Mouse (Mus musculus): ENCODE measurements around the gene Mrgprg. TPM values are rescaled to one million over a fixed set of nuclear protein-coding genes. Genes with fewer than 3 reads are reported as not detected.

The Mrgprg gene
- total RNA-seq, 2 experiments from 2014 or later = not detected

DNA sequence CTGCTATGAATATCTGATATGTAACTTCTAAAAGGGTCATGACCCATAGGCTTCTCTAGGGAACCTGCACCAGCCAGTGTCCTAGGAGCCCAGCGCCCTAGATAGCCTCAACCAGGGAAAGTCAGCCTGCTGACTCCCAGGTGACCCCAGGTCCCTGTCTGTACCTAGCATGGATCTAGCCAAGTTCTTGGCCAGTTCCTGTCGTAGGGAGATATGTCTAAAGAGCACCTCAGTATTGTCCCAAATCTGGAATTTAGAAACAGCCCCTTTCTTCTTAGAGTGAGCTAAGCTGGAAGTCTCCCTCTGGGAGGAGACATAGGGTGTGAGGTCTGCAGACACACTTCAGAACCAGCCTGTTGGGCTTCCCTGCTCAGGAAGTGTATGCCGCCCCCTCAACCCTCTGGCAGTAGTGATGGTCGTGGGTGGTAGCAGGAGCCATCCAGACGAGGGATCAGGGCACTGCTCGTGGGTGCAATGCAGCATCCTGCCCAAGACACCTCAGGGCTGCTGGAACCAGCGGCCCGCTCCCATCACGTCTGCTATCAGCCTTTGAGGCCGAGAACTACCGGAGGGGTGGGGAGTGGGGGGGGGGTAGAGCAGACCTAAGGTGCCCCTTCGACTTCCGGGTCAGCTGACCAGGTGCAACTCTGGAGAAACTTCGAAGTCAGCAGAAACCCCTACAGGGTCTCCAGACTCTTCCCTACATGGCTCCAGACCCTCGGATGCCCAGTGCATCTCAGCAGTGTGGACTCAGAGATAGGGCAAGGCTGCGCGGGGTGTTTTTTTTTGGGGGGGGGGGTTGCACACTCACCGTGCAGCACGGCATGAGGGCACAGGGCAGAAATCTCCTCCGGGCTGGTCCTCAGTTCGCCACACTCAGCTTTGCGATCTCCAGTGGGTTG lies 10.4 kb downstream of the Mrgprg start, which contains the start of gene Osbpl5:
TSS of gene Osbpl5 (minus strand) at position 861 of the 902 bp plus-strand sequence.
- no peak for ATAC-seq (replicated peaks; ENCODE audit: poor library complexity)

DNA sequence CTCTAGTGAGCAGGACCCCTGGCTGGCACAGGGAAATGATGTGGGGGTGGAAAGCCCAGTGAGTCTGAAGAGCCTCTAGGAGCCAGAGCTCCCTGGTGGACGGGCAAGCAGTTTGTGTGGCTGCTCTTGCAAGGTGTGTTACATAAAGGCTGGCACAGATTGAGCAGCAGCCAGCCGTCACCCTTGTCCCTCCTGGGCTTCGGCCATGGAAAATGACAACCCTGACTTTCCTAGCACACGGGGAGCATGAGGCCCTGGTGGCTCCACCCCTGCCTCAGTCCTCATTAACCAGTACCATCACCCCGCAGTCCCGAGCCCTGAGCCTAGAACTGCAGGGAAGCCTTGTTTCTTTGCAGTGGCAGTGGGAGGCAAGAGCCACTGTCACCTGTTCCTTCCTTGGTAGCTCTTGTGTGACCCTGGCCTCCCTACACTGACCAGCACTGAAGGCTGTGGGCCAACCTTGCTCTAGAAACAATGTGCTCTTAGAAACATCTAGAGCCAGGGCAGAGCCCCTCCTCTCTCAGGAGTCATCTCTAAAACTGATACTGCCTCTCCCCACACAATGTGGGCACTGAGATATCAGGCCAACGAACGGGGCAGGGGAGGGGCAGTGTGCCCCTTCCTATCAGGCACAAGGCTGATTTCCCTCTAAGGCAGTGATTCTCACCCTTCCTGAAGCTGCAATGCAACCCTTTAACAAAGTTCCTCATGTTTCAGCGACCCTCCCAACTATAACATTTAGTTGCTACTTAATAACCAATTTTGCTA lies 11.3 kb downstream of the Mrgprg start:
- ATAC-seq (replicated peaks; ENCODE audit: poor library complexity) = peak; percentile 49

DNA sequence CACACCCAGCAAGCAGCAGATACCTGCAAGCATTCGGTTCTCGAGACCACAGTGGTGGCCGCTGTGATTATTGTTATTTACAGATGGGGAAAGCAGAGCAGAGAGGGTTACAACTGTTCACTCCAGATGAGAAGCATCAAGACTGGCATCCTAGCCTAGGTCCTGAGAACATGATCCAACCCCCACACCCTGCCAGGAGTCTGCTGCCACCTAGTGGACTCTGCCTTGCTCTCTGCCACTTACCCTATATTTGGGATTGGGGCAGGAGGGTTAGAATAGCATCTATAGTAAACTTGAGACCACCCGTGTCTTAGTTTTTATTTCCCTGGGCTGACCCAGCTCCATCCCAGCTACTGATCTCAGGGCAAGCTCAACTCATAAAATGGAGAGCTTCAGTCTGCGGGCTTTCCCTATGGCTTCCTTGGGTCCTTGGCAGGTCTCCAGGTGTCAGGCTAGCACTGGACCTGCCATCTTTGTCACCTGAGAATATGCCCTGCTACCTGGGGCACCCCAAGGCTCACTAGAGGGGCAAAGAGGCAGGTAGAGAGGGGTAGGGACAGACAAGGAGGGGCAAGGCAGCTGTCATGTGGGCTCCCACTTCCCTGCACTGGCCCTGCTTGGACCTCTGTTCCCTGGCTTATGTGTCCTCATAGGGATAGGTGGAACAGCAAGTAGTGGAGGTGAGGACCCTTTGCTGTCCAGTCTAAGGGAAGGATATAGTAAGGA lies 12.6 kb downstream of the Mrgprg start:
- ATAC-seq (replicated peaks; ENCODE audit: poor library complexity) = peak; percentile 59

DNA sequence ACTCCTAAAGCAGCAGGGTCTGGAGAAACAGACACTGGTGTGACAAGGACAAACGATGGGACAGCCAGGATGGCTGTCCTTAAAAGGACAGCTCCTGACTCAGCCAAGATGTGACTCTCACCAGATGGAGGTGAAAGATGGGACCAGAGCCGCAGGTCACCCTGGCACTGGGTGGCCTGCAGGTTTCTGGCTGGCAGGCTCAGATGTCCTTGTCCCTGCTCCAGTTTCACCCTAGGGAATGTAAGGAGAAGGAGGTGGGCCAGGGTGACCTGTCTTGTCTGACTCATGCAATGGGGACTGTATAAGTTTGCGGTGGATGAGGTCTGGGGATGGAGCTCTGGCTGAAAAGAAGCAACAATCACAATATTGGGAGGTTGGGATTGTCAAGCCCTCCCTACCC lies 14.2 kb downstream of the Mrgprg start:
- no peak for ATAC-seq (replicated peaks; ENCODE audit: poor library complexity)

DNA sequence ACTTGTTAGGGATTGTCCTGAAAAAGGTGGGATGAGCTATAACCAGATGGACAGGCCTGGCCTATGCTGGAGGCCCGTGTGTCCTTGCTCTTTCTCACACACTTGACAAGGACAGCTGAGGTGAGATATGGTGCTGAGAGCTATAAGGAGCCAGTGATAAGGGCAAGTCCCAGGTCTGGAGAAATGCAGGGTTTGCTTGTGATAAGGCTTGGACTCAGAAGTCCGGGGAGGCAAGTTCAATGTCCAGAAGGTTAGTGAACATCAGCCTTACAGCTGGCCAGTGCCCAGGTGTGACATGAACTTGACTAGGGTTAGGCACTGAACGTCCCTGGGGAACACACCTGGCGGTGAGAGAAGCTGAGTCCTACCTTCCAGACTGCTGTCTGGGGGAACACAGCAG lies 14.7 kb downstream of the Mrgprg start:
- no peak for ATAC-seq (replicated peaks; ENCODE audit: poor library complexity)

DNA sequence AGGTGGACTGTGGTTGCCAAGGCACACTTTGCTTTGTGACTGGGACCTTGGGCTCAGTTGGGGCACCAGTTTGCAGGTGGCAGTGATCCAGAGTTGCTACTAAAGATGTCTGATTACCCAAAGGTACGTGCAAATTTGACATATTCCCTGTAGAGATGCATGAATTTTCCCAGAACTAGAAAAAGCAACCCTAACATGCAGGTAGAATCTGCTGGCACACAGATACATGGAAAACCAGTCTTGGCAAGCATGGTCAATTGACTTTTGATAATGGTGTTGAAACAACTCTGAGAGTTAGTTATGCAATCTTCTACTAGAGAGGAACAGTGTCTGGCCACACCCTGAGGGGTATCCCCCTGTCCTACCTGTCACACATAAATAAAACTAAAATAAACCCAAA lies 15.4 kb downstream of the Mrgprg start:
- ATAC-seq (replicated peaks; ENCODE audit: poor library complexity) = no peak

DNA sequence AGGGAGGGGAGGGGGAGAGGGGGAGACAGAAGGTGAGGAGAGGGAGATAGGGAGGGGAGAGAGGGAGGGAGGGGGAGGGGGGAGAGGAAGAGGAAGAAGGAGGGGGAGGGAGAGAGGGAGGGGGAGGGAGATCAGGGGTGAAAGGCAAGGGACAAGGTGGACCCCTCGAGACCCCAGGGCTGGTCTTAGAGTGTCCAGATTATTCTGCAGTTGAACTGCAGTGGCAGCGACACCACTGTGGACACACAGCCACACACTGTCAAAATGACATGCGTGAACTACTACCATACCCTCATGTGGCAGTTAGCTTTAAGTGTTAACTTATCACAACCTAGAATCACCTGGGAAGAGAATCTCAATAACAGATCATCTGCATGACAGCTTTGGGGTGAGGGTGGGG lies 17.7 kb downstream of the Mrgprg start:
- no peak for ATAC-seq (replicated peaks; ENCODE audit: poor library complexity)

DNA sequence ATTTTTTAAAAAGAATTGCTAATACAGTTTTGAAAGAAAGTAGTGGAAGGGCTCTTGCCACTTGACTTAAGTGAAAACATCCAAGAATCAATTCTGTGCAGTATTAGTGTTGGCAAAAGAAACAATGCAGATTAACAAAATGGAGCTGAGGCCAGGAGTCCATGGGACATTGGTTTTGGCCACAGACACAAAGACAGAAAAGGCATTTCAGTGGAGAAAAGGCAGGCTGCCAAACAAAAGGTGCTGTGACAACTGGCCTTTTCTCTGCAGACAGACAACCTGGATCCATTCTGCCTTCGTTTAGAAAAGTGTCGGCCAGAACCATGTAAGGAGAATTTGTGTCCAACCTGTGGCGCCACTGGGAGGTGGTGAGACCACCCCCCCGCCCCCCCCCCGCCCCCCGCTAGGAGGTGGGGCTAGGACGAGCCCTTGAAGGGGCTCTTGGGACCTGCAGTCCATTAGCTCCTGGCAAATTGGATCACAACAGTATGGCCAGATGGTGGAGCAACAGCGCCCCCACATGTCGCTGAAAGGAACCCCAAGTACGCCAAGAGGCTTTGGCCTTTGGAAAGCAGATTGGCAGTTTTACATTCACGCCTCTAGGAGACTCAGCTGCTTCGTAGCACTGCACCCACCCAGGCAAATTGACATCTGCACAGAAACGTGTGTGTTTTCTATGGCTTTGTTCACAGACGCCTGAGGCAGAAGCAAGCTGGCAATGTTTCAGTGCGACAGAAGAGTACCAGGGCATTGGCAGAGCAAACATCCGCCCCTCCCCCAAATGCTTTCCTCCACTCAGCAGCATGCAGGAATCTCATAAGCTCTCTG lies 18.5 kb downstream of the Mrgprg start:
- peak; percentile 96 for ATAC-seq (replicated peaks; ENCODE audit: poor library complexity)

DNA sequence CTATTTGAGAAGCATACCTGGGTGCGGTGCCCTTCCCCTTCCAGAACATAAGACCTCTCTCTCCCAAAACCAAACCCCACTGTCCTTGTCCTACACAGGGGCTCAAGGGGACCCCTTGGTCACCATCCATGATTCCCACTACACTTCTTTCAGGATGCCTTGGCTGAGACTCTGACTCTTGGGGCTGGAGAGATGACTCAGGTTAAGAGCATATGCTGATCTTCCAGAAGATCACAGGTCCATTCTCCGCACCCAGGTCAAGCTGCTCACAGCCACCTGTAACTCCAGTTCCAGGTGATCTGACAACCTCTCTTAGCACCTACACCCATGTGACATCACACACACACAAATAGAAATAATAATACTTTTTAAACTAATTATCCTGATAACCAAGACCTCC lies 26.1 kb downstream of the Mrgprg start:
- ATAC-seq (replicated peaks; ENCODE audit: poor library complexity) = no peak

DNA sequence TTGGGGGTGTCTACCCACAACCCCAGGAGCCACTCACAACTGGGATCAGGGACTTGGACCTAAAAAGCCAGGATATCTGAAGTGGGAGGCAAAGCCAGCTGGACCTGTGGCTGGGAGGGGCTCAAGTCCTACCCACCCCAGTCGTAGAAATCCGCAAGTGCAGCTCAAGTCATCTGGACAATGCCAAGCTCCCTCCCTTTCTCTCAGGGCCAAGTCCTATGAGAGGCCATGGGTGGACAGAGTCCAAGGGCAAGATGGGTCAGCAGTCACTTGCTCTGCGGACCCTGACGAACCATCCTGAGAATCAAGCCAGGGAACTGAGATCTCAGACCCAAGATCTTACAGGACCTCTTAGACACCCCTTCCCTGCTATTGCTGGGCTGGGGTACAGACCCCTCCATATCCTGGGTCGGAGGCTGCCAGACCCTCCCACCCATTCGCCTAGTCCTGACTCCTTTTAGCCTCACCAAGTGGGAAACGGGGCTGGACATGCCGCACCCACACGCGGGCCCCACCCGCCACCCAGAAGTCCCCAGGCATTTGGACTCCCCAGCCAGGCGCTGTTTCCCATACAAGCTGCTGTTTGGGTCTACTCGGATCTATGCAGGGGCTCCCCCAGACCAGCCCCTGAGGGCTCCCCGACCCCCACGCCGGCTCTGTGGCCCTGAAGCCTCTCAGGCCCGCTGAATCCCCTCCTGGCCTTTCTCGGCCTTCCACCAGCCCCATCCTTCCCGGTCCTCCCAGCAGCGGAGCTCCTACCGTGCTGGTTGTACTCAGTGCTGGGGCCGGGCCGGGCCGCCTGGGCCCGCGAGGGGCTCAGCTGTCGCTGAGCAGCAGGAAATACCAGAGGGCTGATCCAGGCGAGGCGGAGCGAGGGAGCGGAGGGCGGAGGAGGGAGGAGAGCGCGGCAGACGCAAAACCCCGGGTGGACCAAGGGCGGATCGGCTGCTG lies 27.0 kb downstream of the Mrgprg start:
- peak; percentile 82 for ATAC-seq (replicated peaks; ENCODE audit: poor library complexity)

DNA sequence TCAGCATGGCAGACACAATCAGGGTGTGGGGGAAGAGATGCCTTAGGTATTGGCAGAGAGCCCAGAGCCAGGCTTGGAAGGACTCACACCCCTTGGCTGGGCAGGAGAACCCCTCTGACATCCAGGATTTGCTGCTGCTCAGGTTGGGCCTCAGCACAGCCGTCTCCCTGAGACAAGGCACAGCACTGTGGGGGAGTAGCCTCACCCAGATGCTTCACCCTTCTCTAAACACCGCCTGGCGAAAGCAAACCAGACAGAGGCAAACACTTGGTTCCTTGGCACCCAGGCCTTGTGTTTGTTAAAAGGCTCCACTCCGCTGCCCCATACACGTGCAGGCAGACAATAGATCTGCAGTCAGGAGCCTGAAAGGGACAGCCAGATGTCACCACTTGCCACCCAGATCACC lies 28.2 kb downstream of the Mrgprg start:
- ATAC-seq (replicated peaks; ENCODE audit: poor library complexity) = no peak

DNA sequence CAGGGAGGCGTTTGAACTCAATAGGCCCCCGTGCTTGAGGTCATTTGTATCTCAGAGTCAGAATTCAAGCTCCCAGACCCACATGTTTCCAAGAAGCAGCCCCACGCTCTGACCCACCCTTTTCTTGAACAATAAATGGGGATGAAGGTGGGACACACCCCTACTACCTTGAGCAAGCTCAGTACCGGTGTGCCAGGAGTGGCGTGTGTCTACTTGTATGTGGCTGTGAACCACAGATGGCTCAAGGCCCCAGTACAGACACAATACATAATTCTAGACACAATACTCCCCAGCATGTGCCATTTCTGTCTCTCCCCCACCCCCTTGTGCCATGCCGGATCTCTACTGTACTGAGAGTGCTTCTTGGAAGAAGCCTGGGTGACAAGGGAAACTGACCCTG lies 28.6 kb downstream of the Mrgprg start:
- ATAC-seq (replicated peaks; ENCODE audit: poor library complexity) = no peak

DNA sequence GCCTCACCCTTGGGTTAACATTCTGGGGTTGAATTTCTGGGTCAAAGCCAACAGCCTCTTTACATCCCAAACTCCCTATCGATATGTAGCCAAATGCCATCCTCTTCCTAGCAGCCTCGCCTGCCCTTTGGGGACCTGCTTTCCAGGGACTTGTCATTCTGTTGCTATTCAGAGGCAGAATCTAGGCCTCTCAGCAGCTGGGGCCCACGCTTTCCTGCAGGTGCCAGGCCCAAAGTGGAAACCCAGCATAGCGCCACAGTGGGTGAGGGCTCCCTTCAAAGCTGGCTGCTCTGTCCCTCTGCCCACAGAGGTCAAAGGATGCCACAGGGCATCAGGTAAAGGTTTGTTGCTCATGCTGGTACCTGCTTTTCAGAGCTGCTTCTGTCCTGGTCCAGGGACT lies 33.0 kb downstream of the Mrgprg start:
- ATAC-seq (replicated peaks; ENCODE audit: poor library complexity) = no peak

DNA sequence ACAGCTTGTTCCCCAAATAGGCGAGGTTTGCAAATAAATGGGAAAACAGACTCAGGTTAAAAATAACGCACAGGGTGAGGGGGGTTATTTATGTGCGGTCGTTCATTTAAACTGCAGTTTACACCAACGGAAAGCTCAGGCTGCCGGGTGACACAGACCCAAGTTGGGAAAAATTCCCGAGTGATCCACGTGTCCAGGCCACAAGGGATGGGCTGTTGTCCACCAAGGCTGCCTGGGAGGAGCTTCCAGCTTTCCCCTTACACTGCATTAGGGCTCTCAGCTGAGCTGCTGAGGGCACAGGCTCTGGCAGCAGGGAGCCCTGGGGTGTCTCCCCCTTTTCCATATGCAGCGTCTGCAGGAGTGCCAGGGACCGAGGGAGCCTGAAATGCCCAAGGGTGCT lies 36.9 kb downstream of the Mrgprg start:
- no peak for ATAC-seq (replicated peaks; ENCODE audit: poor library complexity)

DNA sequence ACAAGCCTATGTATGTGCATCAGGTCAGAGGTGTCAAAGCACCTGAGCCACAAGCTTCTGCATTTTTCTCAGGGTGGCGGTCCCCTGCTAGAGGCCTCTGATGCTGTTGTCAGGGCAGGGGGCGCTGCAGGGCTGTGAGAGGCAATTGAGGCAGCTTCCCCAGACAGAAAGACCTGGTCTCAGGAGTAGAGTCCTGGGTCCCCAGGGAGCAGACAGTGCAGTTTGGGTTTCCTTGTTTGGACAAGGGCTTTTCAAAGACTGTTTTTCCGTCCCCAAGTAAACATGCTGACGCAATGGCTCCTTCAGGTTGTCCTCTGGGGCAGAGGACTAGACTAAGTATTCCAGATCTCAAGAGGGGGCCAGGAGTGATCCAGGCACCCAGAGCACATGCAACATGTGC lies 40.4 kb downstream of the Mrgprg start:
- no peak for ATAC-seq (replicated peaks; ENCODE audit: poor library complexity)

DNA sequence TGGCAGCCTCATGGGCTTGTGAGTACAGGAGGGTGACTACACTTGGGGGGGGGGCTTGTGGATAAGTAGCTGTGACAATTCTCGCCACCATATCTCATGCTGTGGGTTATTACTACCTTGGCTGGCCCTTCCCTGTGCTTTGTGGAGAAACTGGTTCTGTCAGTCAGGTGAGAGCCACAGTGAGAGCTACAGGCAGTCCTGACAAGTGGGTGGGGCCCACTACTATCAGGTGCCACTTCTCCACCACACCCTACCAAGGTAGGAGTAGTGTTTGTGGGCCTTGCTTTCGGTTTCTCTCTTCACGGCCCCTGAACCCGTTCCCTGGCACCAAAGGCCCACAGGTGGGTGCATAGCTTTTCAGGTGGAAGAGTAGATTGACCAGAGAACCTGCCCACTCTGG lies 43.0 kb downstream of the Mrgprg start:
- ATAC-seq (replicated peaks; ENCODE audit: poor library complexity) = no peak

DNA sequence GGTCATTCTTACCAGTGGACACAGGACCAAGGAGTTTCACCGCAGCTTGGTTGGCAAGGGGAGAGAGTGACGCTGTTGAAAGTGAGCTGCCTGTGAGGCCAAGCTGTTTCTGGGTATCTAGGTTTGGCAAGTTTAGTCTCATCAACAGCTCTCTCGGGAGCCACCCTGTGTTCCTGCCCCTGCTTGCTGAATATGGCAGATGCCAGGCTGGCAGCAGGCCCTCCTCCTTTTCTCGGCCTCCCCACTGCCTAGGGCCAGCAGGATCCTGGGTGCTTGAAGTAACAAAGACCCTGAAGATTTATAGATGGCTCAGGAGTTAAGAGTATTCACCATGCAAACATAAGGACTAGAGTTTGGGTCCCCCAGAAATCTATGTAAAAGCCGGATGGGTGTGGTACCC lies 44.1 kb downstream of the Mrgprg start:
- ATAC-seq (replicated peaks; ENCODE audit: poor library complexity) = no peak

DNA sequence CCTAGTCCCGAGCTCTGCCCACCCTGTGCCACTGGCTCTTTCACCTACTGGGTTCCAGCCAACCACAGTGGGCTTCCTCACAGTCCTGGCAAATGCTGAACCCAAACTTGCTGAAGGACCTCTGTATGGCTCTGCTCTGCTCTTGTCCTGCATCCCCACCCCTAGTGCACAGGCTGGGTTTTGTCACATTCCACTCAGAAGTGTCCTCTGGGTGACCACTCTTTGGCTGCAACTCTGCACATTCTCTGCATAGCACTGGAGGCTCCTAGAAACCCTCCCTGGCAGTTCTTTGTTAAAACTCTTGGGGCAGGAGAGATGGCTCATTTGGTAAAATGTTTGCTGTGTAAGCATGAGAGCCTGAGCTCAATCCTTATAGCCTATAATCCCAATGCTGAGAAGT lies 49.0 kb downstream of the Mrgprg start:
- no peak for ATAC-seq (replicated peaks; ENCODE audit: poor library complexity)

Data from megakaryocyte progenitor cell, adult 5-6 weeks (primary cell).